Mouse (Mus musculus): ENCODE measurements around the gene Apol11b. TPM values are rescaled to one million over a fixed set of nuclear protein-coding genes. Genes with fewer than 3 reads are reported as not detected.
"Not testable (repeated sequence)": the region's sequence is repeated elsewhere in the genome, so short reads cannot be mapped to it uniquely, and the experiment has no call there.

The Apol11b gene
- polyA plus RNA-seq, 1 experiment from 2014 or later = 0.33 TPM

DNA sequence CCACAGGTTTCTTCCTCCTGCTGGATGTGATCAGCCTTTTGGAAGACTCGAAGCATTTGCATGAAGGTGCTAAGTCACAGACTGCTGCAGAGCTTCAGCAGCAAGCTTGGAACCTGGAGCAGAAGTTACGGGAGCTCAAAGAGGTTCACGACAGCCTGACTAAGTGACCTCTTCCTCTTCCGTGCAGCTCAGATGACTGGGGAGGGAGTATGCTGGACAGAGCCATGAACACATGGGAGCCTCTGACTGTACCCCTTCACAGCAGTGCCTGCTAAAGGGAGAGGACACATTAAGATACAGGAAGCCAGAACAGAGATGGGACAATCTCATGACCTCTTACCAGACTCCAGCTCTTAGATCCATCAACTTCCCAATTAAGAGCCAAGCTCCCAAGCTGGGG is 16.6 kb downstream of the Apol11b start:
- H3K27ac ChIP-seq (ENCODE audit: low read length); ATAC-seq (replicated peaks; ENCODE audit: extremely low read depth, insufficient read depth, low FRiP score); H3K4me2 ChIP-seq (ENCODE audit: low read depth, low read length); H3K9ac ChIP-seq (ENCODE audit: low read length); H3K36me3 ChIP-seq (ENCODE audit: control insufficient read depth, insufficient read depth); H3K27me3 ChIP-seq (ENCODE audit: control insufficient read depth, insufficient read depth, low read length); H3K4me1 ChIP-seq (ENCODE audit: control insufficient read depth, insufficient read depth, low read length); H3K4me3 ChIP-seq (ENCODE audit: low read length); H3K9me3 ChIP-seq (replicated peaks; ENCODE audit: control insufficient read depth, low read length): not testable (repeated sequence)
- WGBS = 55% methylated on average over 4 of the region's 4 CpGs

GRCm38 (mm10) chr15:77624710-77625109 is 18.4 kb downstream of the Apol11b start:
- Histone ChIP-seq H3K27me3 (ENCODE audit: control insufficient read depth, insufficient read depth, low read length) (no peaks in the 10 kb centered on the region), H3K4me3 (ENCODE audit: low read length) (no peak overlapping the region), H3K36me3 (ENCODE audit: control insufficient read depth, insufficient read depth) (no peaks in the 10 kb centered on the region), H3K4me1 (ENCODE audit: control insufficient read depth, insufficient read depth, low read length) (no peaks in the 10 kb centered on the region), H3K27ac (ENCODE audit: low read length) (no peak overlapping the region), H3K9me3 (replicated peaks; ENCODE audit: control insufficient read depth, low read length) (no peaks in the 10 kb centered on the region), H3K4me2 (ENCODE audit: low read depth, low read length) (no peak overlapping the region), H3K9ac (ENCODE audit: low read length) (no peak overlapping the region)
- WGBS = 94% methylated on average over 1 of the region's 1 CpGs
- no peak for ATAC-seq (replicated peaks; ENCODE audit: extremely low read depth, insufficient read depth, low FRiP score)

- Histone ChIP-seq H3K4me2 (ENCODE audit: low read depth, low read length) (no peak overlapping the region), H3K36me3 (ENCODE audit: control insufficient read depth, insufficient read depth) (no peaks in the 10 kb centered on the region), H3K27me3 (ENCODE audit: control insufficient read depth, insufficient read depth, low read length) (no peaks in the 10 kb centered on the region), H3K4me3 (ENCODE audit: low read length) (no peak overlapping the region), H3K9me3 (replicated peaks; ENCODE audit: control insufficient read depth, low read length) (no peaks in the 10 kb centered on the region), H3K27ac (ENCODE audit: low read length) (no peak overlapping the region), H3K4me1 (ENCODE audit: control insufficient read depth, insufficient read depth, low read length) (no peaks in the 10 kb centered on the region), H3K9ac (ENCODE audit: low read length) (no peak overlapping the region)
- WGBS = 89% methylated on average over 3 of the region's 3 CpGs
- no peak for ATAC-seq (replicated peaks; ENCODE audit: extremely low read depth, insufficient read depth, low FRiP score)
These were observed 37.0 kb downstream of the Apol11b start for GRCm38 (mm10) chr15:77606069-77606468.

DNA sequence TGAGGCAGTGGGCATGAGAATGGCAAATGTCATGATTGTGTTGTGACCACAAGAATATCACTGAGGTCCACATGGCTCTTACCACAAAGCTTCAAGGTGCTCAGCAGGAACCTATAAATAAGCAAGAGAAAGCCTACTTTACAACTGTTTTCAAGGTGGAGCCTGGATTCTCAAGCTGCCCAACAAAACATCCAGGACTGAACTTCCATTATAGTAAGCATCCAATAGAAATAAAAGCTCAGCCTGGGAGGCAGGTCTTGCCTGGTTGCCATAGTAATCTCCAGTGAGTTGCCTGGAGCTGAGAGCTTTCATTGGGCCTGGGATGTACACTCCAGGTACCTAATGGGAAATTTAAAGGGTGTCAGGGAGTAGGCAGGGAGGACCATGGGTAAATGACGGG is 44.1 kb downstream of the Apol11b start, which contains the start of gene Gm36245:
Gene Gm36245 (plus strand): TSS at position 301 of the 400 bp plus-strand sequence.
- no peaks in the 10 kb centered on the region for H3K27me3 ChIP-seq (ENCODE audit: control insufficient read depth, insufficient read depth, low read length)
- 88% methylated on average over 1 of the region's 1 CpGs for WGBS
- H3K4me3 ChIP-seq (ENCODE audit: low read length) = no peak within 1 kb of the TSS
- H3K9me3 ChIP-seq (replicated peaks; ENCODE audit: control insufficient read depth, low read length) = no peaks in the 10 kb centered on the region
- ATAC-seq (replicated peaks; ENCODE audit: extremely low read depth, insufficient read depth, low FRiP score) = no peak
- no peak within 1 kb of the TSS for H3K9ac ChIP-seq (ENCODE audit: low read length)
- no peak within 1 kb of the TSS for H3K4me2 ChIP-seq (ENCODE audit: low read depth, low read length)
- H3K36me3 ChIP-seq (ENCODE audit: control insufficient read depth, insufficient read depth) = no peaks in the 10 kb centered on the region
- H3K4me1 ChIP-seq (ENCODE audit: control insufficient read depth, insufficient read depth, low read length) = no peaks in the 10 kb centered on the region
- H3K27ac ChIP-seq (ENCODE audit: low read length) = no peak within 1 kb of the TSS

DNA sequence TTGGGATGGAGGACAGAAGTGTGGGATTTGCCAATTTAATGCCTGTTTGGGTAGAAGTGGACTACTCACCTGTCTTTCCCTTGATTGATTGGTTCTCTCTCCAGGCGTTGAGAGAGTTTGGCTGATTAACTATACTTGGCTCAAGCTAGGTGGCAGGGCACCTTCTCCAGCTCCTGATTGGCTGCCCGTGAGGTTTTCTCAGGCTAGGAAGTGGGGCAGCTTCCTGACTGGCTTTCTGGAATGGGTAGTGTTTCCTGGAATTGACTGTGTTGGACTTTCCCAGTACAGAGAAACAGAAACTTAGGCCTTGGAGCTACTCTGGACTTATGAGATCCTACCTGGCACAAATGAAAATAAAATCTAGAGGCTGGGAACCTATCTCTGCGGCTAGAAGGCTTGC is 44.7 kb downstream of the Apol11b start:
- Histone ChIP-seq H3K4me1 (ENCODE audit: control insufficient read depth, insufficient read depth, low read length) (no peaks in the 10 kb centered on the region), H3K27me3 (ENCODE audit: control insufficient read depth, insufficient read depth, low read length) (no peaks in the 10 kb centered on the region), H3K9me3 (replicated peaks; ENCODE audit: control insufficient read depth, low read length) (no peaks in the 10 kb centered on the region), H3K9ac (ENCODE audit: low read length) (no peak overlapping the region), H3K27ac (ENCODE audit: low read length) (no peak overlapping the region), H3K36me3 (ENCODE audit: control insufficient read depth, insufficient read depth) (no peaks in the 10 kb centered on the region), H3K4me2 (ENCODE audit: low read depth, low read length) (no peak overlapping the region), H3K4me3 (ENCODE audit: low read length) (no peak overlapping the region)
- ATAC-seq (replicated peaks; ENCODE audit: extremely low read depth, insufficient read depth, low FRiP score) = no peak
- 48% methylated on average over 3 of the region's 3 CpGs for WGBS

GRCm38 (mm10) chr15:77595961-77596360 is 47.1 kb downstream of the Apol11b start, which contains the start of gene Apol10b:
TSS of gene Apol10b (minus strand) at chr15:77596125.
- Histone ChIP-seq H3K4me2 (ENCODE audit: low read depth, low read length) (peak within 1 kb of the TSS; percentile 4; the same call in 1 of the 2 replicates), H3K4me1 (ENCODE audit: control insufficient read depth, insufficient read depth, low read length) (no peaks in the 10 kb centered on the region), H3K27me3 (ENCODE audit: control insufficient read depth, insufficient read depth, low read length) (no peaks in the 10 kb centered on the region), H3K27ac (ENCODE audit: low read length) (no peak within 1 kb of the TSS), H3K4me3 (ENCODE audit: low read length) (no peak within 1 kb of the TSS), H3K9me3 (replicated peaks; ENCODE audit: control insufficient read depth, low read length) (no peaks in the 10 kb centered on the region), H3K36me3 (ENCODE audit: control insufficient read depth, insufficient read depth) (no peaks in the 10 kb centered on the region), H3K9ac (ENCODE audit: low read length) (no peak within 1 kb of the TSS)
- WGBS = 53% methylated on average over 5 of the region's 5 CpGs
- ATAC-seq (replicated peaks; ENCODE audit: extremely low read depth, insufficient read depth, low FRiP score) = no peak

- Histone ChIP-seq H3K4me1 (ENCODE audit: control insufficient read depth, insufficient read depth, low read length) (no peaks in the 10 kb centered on the region), H3K4me2 (ENCODE audit: low read depth, low read length) (no peak overlapping the region), H3K9me3 (replicated peaks; ENCODE audit: control insufficient read depth, low read length) (no peaks in the 10 kb centered on the region), H3K27me3 (ENCODE audit: control insufficient read depth, insufficient read depth, low read length) (no peaks in the 10 kb centered on the region), H3K4me3 (ENCODE audit: low read length) (no peak overlapping the region), H3K9ac (ENCODE audit: low read length) (no peak overlapping the region), H3K36me3 (ENCODE audit: control insufficient read depth, insufficient read depth) (no peaks in the 10 kb centered on the region), H3K27ac (ENCODE audit: low read length) (no peak overlapping the region)
- no peak for ATAC-seq (replicated peaks; ENCODE audit: extremely low read depth, insufficient read depth, low FRiP score)
- WGBS = 43% methylated on average over 1 of the region's 1 CpGs
These were observed 49.5 kb downstream of the Apol11b start for GRCm38 (mm10) chr15:77593557-77593956.

- Histone ChIP-seq H3K27ac (ENCODE audit: low read length) (no peak overlapping the region), H3K27me3 (ENCODE audit: control insufficient read depth, insufficient read depth, low read length) (no peaks in the 10 kb centered on the region), H3K4me3 (ENCODE audit: low read length) (no peak overlapping the region), H3K36me3 (ENCODE audit: control insufficient read depth, insufficient read depth) (no peaks in the 10 kb centered on the region), H3K9ac (ENCODE audit: low read length) (no peak overlapping the region), H3K4me1 (ENCODE audit: control insufficient read depth, insufficient read depth, low read length) (no peaks in the 10 kb centered on the region), H3K9me3 (replicated peaks; ENCODE audit: control insufficient read depth, low read length) (no peaks in the 10 kb centered on the region), H3K4me2 (ENCODE audit: low read depth, low read length) (no peak overlapping the region)
- 62% methylated on average over 2 of the region's 2 CpGs for WGBS
- ATAC-seq (replicated peaks; ENCODE audit: extremely low read depth, insufficient read depth, low FRiP score) = no peak
These were observed 52.2 kb downstream of the Apol11b start for GRCm38 (mm10) chr15:77590881-77591280.

DNA sequence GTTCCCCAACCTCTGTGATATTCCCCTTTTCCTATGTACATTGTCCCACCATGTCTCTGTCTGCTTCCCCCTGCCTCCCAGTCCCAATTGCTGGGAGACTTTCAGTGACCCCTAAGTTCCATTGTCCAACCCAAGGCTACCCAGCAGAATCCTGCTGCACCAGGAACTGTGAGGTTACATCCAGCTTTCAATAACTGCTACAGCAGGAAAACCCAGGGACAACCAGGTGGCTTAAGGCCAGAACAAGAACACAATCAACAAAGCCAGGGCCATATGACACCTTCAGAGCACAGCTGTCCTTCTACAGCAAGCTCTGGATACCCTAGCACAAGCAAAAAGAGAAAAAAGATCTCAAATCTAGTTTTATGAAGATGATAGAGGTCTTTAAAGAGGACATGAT is 54.1 kb downstream of the Apol11b start:
- Histone ChIP-seq H3K9ac (ENCODE audit: low read length) (no peak overlapping the region), H3K4me2 (ENCODE audit: low read depth, low read length) (no peak overlapping the region), H3K27ac (ENCODE audit: low read length) (no peak overlapping the region), H3K27me3 (ENCODE audit: control insufficient read depth, insufficient read depth, low read length) (no peaks in the 10 kb centered on the region), H3K4me1 (ENCODE audit: control insufficient read depth, insufficient read depth, low read length) (no peaks in the 10 kb centered on the region), H3K4me3 (ENCODE audit: low read length) (no peak overlapping the region), H3K9me3 (replicated peaks; ENCODE audit: control insufficient read depth, low read length) (no peaks in the 10 kb centered on the region), H3K36me3 (ENCODE audit: control insufficient read depth, insufficient read depth) (no peaks in the 10 kb centered on the region)
- ATAC-seq (replicated peaks; ENCODE audit: extremely low read depth, insufficient read depth, low FRiP score) = no peak

DNA sequence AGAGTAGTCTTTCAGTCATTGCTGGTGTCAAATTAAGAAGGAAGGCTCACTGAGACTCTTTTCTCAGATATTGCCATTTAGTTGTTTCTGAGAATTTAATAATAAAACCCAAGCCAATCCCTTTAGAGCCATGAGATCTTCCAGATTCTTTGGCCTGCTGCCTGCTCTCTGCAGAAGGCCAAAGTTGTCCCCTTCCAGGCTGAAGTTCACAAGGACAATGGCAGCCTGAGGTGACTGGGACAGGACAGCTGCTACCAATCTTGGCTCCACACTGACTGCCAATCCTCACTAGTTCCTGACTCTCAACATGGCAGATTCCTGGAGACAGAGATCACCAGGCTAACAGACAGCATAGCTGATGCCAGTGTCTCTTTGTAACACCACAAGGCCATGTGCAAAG is 56.1 kb downstream of the Apol11b start:
- Histone ChIP-seq H3K9me3 (replicated peaks; ENCODE audit: control insufficient read depth, low read length) (0 out of 2 replicates have a peak, but pooled peaks cover 5% of the 10 kb centered on the region), H3K4me2 (ENCODE audit: low read depth, low read length) (no peak overlapping the region), H3K36me3 (ENCODE audit: control insufficient read depth, insufficient read depth) (no peaks in the 10 kb centered on the region), H3K27me3 (ENCODE audit: control insufficient read depth, insufficient read depth, low read length) (no peaks in the 10 kb centered on the region), H3K27ac (ENCODE audit: low read length) (no peak overlapping the region), H3K9ac (ENCODE audit: low read length) (no peak overlapping the region), H3K4me1 (ENCODE audit: control insufficient read depth, insufficient read depth, low read length) (no peaks in the 10 kb centered on the region), H3K4me3 (ENCODE audit: low read length) (no peak overlapping the region)
- ATAC-seq (replicated peaks; ENCODE audit: extremely low read depth, insufficient read depth, low FRiP score) = no peak
